Mouse (Mus musculus): ENCODE measurements around the gene Sec1. TPM values are rescaled to one million over a fixed set of nuclear protein-coding genes. Genes with fewer than 3 reads are reported as not detected.
A peak's percentile ranks its signal among the peaks of the same experiment; 100 is the strongest.
"Not testable (repeated sequence)": the region's sequence is repeated elsewhere in the genome, so short reads cannot be mapped to it uniquely, and the experiment has no call there.

Sec1 gene
- total RNA-seq, 2 experiments from 2014 or later, result 1.1 to 1.2 TPM

GRCm38 (mm10) chr7:45660746-45661478 is 33.3 kb downstream of the Sec1 start:
- no peak overlapping the region for H3K4me3 ChIP-seq
- TF ChIP-seq CTCF (IDR thresholded peaks at IDR 0.05), result no peak
- no peak overlapping the region for H3K27ac ChIP-seq
- DNase-seq (ENCODE audit: extremely low spot score in 1 of 2, low spot score in 2 of 2), result no peak
- intact Hi-C loops (cut with DNase I), result no loop called here

- no peak overlapping the region for H3K27ac ChIP-seq
- TF ChIP-seq CTCF (IDR thresholded peaks at IDR 0.05), result no peak
- intact Hi-C loops (cut with DNase I), result loop anchor here (5.0 kb wide), 1 partner anchor 37 kb away; the partner anchor contains the start of genes Fgf21 and Fut1
Measured at GRCm38 (mm10) chr7:45654424-45655047, 39.7 kb downstream of the Sec1 start.

GRCm38 (mm10) chr7:45650484-45650883 is 43.7 kb downstream of the Sec1 start:
- H3K27ac ChIP-seq; H3K4me3 ChIP-seq; intact Hi-C loops (cut with DNase I); DNase-seq (ENCODE audit: extremely low spot score in 1 of 2, low spot score in 2 of 2): not testable (repeated sequence)

More at GRCm38 (mm10) chr7:45654424-45655047, 39.7 kb downstream of the Sec1 start:
- no peak for DNase-seq (ENCODE audit: extremely low spot score in 1 of 2, low spot score in 2 of 2)
- no peak overlapping the region for H3K4me3 ChIP-seq

DNA sequence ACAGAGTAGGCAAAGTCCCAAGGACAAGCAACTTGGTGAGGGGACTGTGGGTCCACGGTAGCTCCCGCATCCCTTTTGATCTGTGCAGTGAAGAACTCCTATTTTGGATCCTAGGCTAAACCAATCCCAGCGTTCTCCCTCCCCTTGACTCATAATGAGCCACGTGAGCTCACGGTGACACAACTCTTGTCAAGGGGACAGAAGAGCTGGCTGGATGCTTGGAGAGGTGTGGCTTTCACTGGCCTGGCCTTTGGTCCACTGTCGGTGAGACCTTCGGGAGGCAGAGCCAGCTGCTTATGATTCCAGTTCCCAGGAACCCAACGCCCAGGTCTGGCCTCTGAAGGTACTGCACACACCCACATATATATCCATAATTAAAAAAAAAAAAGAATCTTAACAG is 44.9 kb downstream of the Sec1 start:
- TF ChIP-seq CTCF (IDR thresholded peaks at IDR 0.05), result no peak
- Histone ChIP-seq H3K27ac (no peak overlapping the region), H3K4me3 (no peak overlapping the region)
- intact Hi-C loops (cut with DNase I), result no loop called here
- DNase-seq (ENCODE audit: extremely low spot score in 1 of 2, low spot score in 2 of 2), result no peak

GRCm38 (mm10) chr7:45646671-45647070 is 47.5 kb downstream of the Sec1 start:
- TF ChIP-seq CTCF (IDR thresholded peaks at IDR 0.05), result no peak
- intact Hi-C loops (cut with DNase I), result no loop called here
- H3K27ac ChIP-seq, result no peak overlapping the region
- H3K4me3 ChIP-seq, result no peak overlapping the region
- DNase-seq (ENCODE audit: extremely low spot score in 1 of 2, low spot score in 2 of 2), result no peak

DNA sequence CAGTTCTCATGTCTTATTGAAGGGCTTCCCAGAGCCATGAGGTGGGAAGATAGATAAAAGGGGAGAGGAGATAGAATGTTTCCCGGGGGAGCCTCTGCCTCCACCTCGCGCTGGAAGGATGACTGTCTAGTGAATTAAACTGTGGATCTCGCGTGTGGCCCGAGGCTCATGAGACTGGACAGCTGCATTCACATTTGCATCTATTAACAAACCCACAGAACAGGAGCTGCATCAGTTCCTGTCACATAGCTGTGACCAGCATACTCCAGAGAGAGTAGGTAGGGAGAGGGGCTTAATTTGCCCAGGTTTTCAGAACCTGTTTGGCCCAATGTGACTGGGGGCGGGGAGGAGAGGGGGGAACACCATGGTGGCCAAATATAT is 48.6 kb downstream of the Sec1 start:
- Histone ChIP-seq H3K27ac (no peak overlapping the region), H3K4me3 (no peak overlapping the region)
- no peak for DNase-seq (ENCODE audit: extremely low spot score in 1 of 2, low spot score in 2 of 2)
- intact Hi-C loops (cut with DNase I), result no loop called here
- no peak for TF ChIP-seq CTCF (IDR thresholded peaks at IDR 0.05)

DNA sequence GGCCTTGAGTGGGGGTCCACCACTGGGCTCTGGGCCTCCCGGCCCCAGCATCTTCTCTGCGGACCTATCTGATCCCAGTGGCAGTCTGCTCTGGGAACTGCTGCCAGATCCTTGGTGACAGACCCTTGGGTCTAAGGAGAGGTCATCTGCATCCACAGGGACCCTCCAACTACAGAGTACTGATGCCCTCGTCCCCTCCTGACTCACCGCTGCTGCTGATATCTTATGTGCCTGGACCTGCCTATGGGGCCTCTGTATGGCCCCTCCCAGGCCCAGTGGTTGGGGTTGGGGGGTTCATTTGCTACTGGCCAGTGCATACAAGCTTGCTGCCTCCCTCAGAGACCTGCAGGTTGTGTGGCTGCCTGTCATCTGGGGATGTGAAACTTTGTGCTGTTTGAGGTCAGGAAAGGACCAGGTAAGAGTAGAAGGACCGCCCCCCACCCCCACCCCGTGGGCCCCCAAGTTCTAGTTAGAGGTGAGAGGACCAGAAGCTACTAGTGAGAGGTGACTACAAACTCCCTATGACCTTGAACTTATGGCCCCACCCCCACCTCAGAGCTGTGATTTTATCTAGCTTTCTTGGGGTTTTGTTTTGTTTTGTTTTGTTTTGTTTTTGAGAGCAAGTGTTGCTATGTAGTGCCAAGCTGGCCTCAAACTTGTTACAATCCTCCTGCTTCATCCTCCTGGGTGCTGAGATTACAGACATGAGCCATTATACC is 49.2 kb downstream of the Sec1 start:
- intact Hi-C loops (cut with DNase I), result no loop called here
- DNase-seq (ENCODE audit: extremely low spot score in 1 of 2, low spot score in 2 of 2), result no peak
- Histone ChIP-seq H3K27ac (peak overlapping the region; percentile 84), H3K4me3 (peak overlapping the region; percentile 41)
- TF ChIP-seq CTCF (IDR thresholded peaks at IDR 0.05), result no peak

DNA sequence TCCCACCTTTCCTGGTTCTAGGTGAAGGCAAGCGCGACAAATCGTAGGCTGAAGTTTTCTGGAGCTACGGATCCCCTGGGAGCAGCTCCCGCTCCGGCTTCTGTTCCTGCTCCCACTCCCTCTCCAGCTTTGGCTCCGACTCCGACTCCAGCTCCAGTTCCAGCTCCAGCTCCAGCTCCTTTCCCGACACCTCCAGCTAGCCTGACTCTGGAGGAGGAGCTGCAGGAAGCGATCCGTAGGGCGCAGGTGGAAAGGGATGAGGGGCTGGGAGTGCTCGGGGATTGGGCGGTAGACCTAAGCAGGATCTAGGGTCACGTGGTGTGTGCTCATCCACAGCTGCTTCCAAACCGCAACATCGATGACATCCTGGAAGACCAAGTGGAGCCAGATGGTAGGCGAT is 50.0 kb downstream of the Sec1 start:
- Histone ChIP-seq H3K4me3 (peak overlapping the region; percentile 41), H3K27ac (peak overlapping the region; percentile 84)
- peak; percentile 72 to 76 for DNase-seq (ENCODE audit: extremely low spot score in 1 of 2, low spot score in 2 of 2)
- TF ChIP-seq CTCF (IDR thresholded peaks at IDR 0.05), result no peak
- intact Hi-C loops (cut with DNase I), result no loop called here

DNA sequence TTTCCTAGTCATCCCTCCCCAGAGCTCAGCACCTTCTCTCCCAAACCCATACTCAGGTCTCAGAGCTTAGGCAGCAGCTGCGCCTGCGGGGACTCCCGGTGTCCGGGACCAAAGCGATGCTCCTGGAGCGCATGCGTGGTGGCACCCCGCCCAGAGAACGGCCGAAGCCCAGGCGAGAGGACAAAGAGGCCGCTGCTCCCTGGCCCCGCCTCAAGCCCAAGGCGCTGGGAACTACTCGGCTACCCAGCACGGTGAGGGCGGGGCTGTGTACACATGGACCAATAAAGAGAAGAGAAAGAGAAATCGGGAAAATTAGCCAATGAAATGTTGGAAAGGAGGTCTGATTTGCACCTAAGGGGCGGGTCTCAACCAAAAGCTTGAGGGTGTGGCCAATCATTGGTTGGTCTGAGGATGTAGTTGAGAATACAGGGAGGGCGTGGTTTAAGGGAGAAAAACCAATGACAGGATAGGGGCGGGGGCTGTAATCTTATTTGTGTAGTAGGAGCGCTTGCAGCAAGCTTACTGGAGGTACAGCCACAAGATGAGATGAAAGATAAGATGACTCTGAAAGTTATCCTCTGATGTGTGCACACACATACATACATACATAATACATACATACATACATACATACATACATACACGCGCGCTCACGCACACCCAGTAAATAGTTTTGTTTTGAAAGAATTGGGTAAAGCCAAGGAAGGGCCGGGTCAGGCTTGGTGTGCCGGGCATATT is 50.6 kb downstream of the Sec1 start:
- DNase-seq (ENCODE audit: extremely low spot score in 1 of 2, low spot score in 2 of 2), result peak; percentile 89 to 90
- TF ChIP-seq CTCF (IDR thresholded peaks at IDR 0.05), result no peak
- H3K4me3 ChIP-seq, result peak overlapping the region; percentile 61
- intact Hi-C loops (cut with DNase I), result no loop called here
- H3K27ac ChIP-seq, result peak overlapping the region; percentile 84

DNA sequence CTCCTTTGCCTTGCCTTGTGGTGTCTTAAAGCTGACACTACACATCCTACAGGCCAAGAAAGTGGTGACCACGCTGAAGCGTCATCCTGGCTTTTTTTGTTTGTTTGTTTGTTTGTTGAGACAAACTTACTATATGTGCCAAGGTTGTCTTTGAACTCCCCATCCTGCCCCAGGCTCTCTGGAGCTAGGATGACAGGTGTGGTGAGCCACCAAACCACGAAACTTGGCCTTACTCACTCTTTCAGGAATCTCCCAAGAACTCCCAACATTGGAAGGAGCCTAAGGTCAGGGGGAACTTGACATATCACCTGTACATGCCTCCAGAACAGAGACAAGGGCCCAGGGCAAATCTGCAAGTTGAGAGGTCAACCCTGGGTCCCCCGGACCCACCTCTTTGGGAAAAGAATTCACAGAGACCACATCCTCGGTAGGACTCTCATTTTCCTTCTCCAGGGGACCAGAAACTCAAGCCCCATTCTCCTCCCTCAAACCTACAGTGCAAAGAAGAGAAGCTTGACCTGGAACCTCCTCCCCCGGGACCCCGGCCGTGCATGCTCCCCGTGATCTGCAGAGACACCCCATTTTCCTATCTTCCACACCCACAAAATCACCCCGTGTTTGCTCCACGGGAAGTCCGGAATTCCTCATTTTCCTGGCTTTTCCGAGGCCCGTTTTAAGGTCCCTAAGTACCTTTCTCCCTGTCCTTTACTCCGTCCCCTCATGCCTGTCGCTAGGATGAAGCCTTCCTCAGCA is 51.5 kb downstream of the Sec1 start:
- DNase-seq (ENCODE audit: extremely low spot score in 1 of 2, low spot score in 2 of 2), result no peak
- intact Hi-C loops (cut with DNase I), result no loop called here
- Histone ChIP-seq H3K27ac (peak overlapping the region; percentile 84), H3K4me3 (peak overlapping the region; percentile 61)
- no peak for TF ChIP-seq CTCF (IDR thresholded peaks at IDR 0.05)

GRCm38 (mm10) chr7:45642083-45642482 is 52.1 kb downstream of the Sec1 start:
- TF ChIP-seq CTCF (IDR thresholded peaks at IDR 0.05), result no peak
- intact Hi-C loops (cut with DNase I), result no loop called here
- Histone ChIP-seq H3K4me3 (no peak overlapping the region), H3K27ac (no peak overlapping the region)
- no peak for DNase-seq (ENCODE audit: extremely low spot score in 1 of 2, low spot score in 2 of 2)

Measured in left cerebral cortex, adult 2 months (tissue).